Mouse (Mus musculus): ENCODE data around the gene Vmn1r76. TPM values are rescaled to one million over a fixed set of nuclear protein-coding genes. Genes with fewer than 3 reads are reported as not detected.

The Vmn1r76 gene
- total RNA-seq (2023), result not detected in 2 replicates

GRCm38 (mm10) chr7:11938113-11938512, at the start of gene Vmn1r76:
Gene Vmn1r76 (minus strand): TSS chr7:11938213.

GRCm38 (mm10) chr7:11874330-11874729, 63.7 kb downstream of the Vmn1r76 start, which contains the start of gene Vmn1r75:
Gene Vmn1r75 (plus strand): TSS chr7:11874630.

Other genes with a start within 250 kb of the Vmn1r76 start
- gene Vmn1r73, start 207.9 kb downstream of the Vmn1r76 start, total RNA-seq (2023), result not detected in 2 replicates
- gene Vmn1r74, start 104.2 kb downstream of the Vmn1r76 start, total RNA-seq (2023), result not detected in 2 replicates
- gene Vmn1r75, start 63.6 kb downstream of the Vmn1r76 start, total RNA-seq (2023), result not detected in 2 replicates
- gene Vmn1r77, start 98.5 kb upstream of the Vmn1r76 start, total RNA-seq (2023), result not detected in 2 replicates
- not detected in 2 replicates for gene Vmn1r78, start 212.0 kb upstream of the Vmn1r76 start, total RNA-seq (2023)
- not detected in 2 replicates for gene Vmn1r79, start 233.1 kb upstream of the Vmn1r76 start, total RNA-seq (2023)